Mouse (Mus musculus): ENCODE measurements around the gene Rhebl1. TPM values are rescaled to one million over a fixed set of nuclear protein-coding genes. Genes with fewer than 3 reads are reported as not detected.

Rhebl1 gene
- polyA plus RNA-seq, 1 experiment: 9.8 TPM

GRCm38 (mm10) chr15:98834059-98834458, 60.3 kb downstream of the Rhebl1 start:
- no peak overlapping the region for H3K27ac ChIP-seq (ENCODE audit: control insufficient read depth, insufficient read depth, low read depth, low read length, poor library complexity)

GRCm38 (mm10) chr15:98833281-98833680, 61.1 kb downstream of the Rhebl1 start:
- TF ChIP-seq POLR2A (IDR thresholded peaks at IDR 0.05; ENCODE audit: borderline replicate concordance, control insufficient read depth, low read depth, low read length): no peak
- TF ChIP-seq CTCF (IDR thresholded peaks at IDR 0.05; ENCODE audit: control insufficient read depth, insufficient read depth, low read length): no peak
- WGBS: 84% methylated on average over 11 of the region's 11 CpGs
- Histone ChIP-seq H3K27ac (ENCODE audit: control insufficient read depth, insufficient read depth, low read depth, low read length, poor library complexity) (no peak overlapping the region), H3K4me1 (ENCODE audit: control insufficient read depth, insufficient read depth, low read length) (peaks cover 2% of the 10 kb centered on the region), H3K4me3 (replicated peaks; ENCODE audit: control insufficient read depth, low read depth, low read length) (no peak overlapping the region)

More at GRCm38 (mm10) chr15:98834059-98834458, 60.3 kb downstream of the Rhebl1 start:
- Histone ChIP-seq H3K4me1 (ENCODE audit: control insufficient read depth, insufficient read depth, low read length) (peaks cover 4% of the 10 kb centered on the region), H3K4me3 (replicated peaks; ENCODE audit: control insufficient read depth, low read depth, low read length) (no peak overlapping the region)
- no peak for TF ChIP-seq POLR2A (IDR thresholded peaks at IDR 0.05; ENCODE audit: borderline replicate concordance, control insufficient read depth, low read depth, low read length)
- TF ChIP-seq CTCF (IDR thresholded peaks at IDR 0.05; ENCODE audit: control insufficient read depth, insufficient read depth, low read length): no peak
- WGBS: 87% methylated on average over 13 of the region's 13 CpGs

- 8% methylated on average over 12 of the region's 12 CpGs for WGBS
- no peak for TF ChIP-seq POLR2A (IDR thresholded peaks at IDR 0.05; ENCODE audit: borderline replicate concordance, control insufficient read depth, low read depth, low read length)
- TF ChIP-seq CTCF (IDR thresholded peaks at IDR 0.05; ENCODE audit: control insufficient read depth, insufficient read depth, low read length): peak; percentile 36; the same call in 1 of the 2 replicates
- Histone ChIP-seq H3K27ac (ENCODE audit: control insufficient read depth, insufficient read depth, low read depth, low read length, poor library complexity) (peak overlapping the region; percentile 90), H3K4me1 (ENCODE audit: control insufficient read depth, insufficient read depth, low read length) (peaks cover 2% of the 10 kb centered on the region), H3K4me3 (replicated peaks; ENCODE audit: control insufficient read depth, low read depth, low read length) (peak overlapping the region; percentile 35)
These were observed 61.9 kb downstream of the Rhebl1 start for GRCm38 (mm10) chr15:98832161-98833058.

GRCm38 (mm10) chr15:98831684-98832035, 62.7 kb downstream of the Rhebl1 start:
- no peak for TF ChIP-seq CTCF (IDR thresholded peaks at IDR 0.05; ENCODE audit: control insufficient read depth, insufficient read depth, low read length)
- TF ChIP-seq POLR2A (IDR thresholded peaks at IDR 0.05; ENCODE audit: borderline replicate concordance, control insufficient read depth, low read depth, low read length): no peak

GRCm38 (mm10) chr15:98830736-98831683, 63.3 kb downstream of the Rhebl1 start, which contains the start of gene Prkag1:
Prkag1 (minus strand) TSS chr15:98831521.
- Histone ChIP-seq H3K4me3 (replicated peaks; ENCODE audit: control insufficient read depth, low read depth, low read length) (peak within 1 kb of the TSS; percentile 90), H3K4me1 (ENCODE audit: control insufficient read depth, insufficient read depth, low read length) (peaks cover 2% of the 10 kb centered on the region), H3K27ac (ENCODE audit: control insufficient read depth, insufficient read depth, low read depth, low read length, poor library complexity) (peak within 1 kb of the TSS; percentile 90)
- WGBS: under 1% methylated on average over 65 of the region's 66 CpGs
- TF ChIP-seq CTCF (IDR thresholded peaks at IDR 0.05; ENCODE audit: control insufficient read depth, insufficient read depth, low read length) (peak; percentile 37; the same call in 1 of the 2 replicates), POLR2A (IDR thresholded peaks at IDR 0.05; ENCODE audit: borderline replicate concordance, control insufficient read depth, low read depth, low read length) (peak; percentile 68; the same call in 1 of the 2 replicates)

More at GRCm38 (mm10) chr15:98831684-98832035, 62.7 kb downstream of the Rhebl1 start:
- Histone ChIP-seq H3K27ac (ENCODE audit: control insufficient read depth, insufficient read depth, low read depth, low read length, poor library complexity) (peak overlapping the region; percentile 88), H3K4me1 (ENCODE audit: control insufficient read depth, insufficient read depth, low read length) (peaks cover 2% of the 10 kb centered on the region), H3K4me3 (replicated peaks; ENCODE audit: control insufficient read depth, low read depth, low read length) (peak overlapping the region; percentile 49)
- under 1% methylated on average over 9 of the region's 9 CpGs for WGBS

Other genes starting within 250 kb of the Rhebl1 start
- gene Ddx23, start 231.6 kb downstream of the Rhebl1 start, polyA plus RNA-seq (2011; ENCODE audit: insufficient read depth, insufficient read length, low replicate concordance, missing spikeins): 52.3 and 81.0 TPM in 2 replicates
- gene Rnd1, start 217.1 kb downstream of the Rhebl1 start, polyA plus RNA-seq (2011; ENCODE audit: insufficient read depth, insufficient read length, low replicate concordance, missing spikeins): 1.8 and 2.3 TPM in 2 replicates
- gene Ccdc65, start 186.3 kb downstream of the Rhebl1 start, polyA plus RNA-seq (2011; ENCODE audit: insufficient read depth, insufficient read length, low replicate concordance, missing spikeins): not detected in 2 replicates
- gene Fkbp11, start 166.3 kb downstream of the Rhebl1 start, polyA plus RNA-seq (2011; ENCODE audit: insufficient read depth, insufficient read length, low replicate concordance, missing spikeins): 0.74 TPM in 1 of 2 replicates, not detected in the other
- 11.0 and 19.8 TPM in 2 replicates for gene Arf3, start 131.3 kb downstream of the Rhebl1 start, polyA plus RNA-seq (2011; ENCODE audit: insufficient read depth, insufficient read length, low replicate concordance, missing spikeins)
- gene Wnt10b, start 116.4 kb downstream of the Rhebl1 start, polyA plus RNA-seq (2011; ENCODE audit: insufficient read depth, insufficient read length, low replicate concordance, missing spikeins): 1.1 and 1.4 TPM in 2 replicates
- gene Wnt1, start 104.7 kb downstream of the Rhebl1 start, polyA plus RNA-seq (2011; ENCODE audit: insufficient read depth, insufficient read length, low replicate concordance, missing spikeins): not detected in 2 replicates
- gene Ddn, start 85.0 kb downstream of the Rhebl1 start, polyA plus RNA-seq (2011; ENCODE audit: insufficient read depth, insufficient read length, low replicate concordance, missing spikeins): 0.25 TPM in 1 of 2 replicates, not detected in the other
- gene Prkag1, start 63.0 kb downstream of the Rhebl1 start, polyA plus RNA-seq (2011; ENCODE audit: insufficient read depth, insufficient read length, low replicate concordance, missing spikeins): 64.8 and 107 TPM in 2 replicates
- 67.1 and 105 TPM in 2 replicates for gene Kmt2d, start 23.3 kb downstream of the Rhebl1 start, polyA plus RNA-seq (2011; ENCODE audit: insufficient read depth, insufficient read length, low replicate concordance, missing spikeins)
- gene Dhh, start 4.0 kb upstream of the Rhebl1 start, polyA plus RNA-seq (2011; ENCODE audit: insufficient read depth, insufficient read length, low replicate concordance, missing spikeins): 0.60 TPM in 1 of 2 replicates, not detected in the other
- 32.7 and 73.3 TPM in 2 replicates for gene Lmbr1l, start 23.7 kb upstream of the Rhebl1 start, polyA plus RNA-seq (2011; ENCODE audit: insufficient read depth, insufficient read length, low replicate concordance, missing spikeins)
- 812 and 942 TPM in 2 replicates for gene Tuba1b, start 40.0 kb upstream of the Rhebl1 start, polyA plus RNA-seq (2011; ENCODE audit: insufficient read depth, insufficient read length, low replicate concordance, missing spikeins)
- gene Gm49450, start 59.0 kb upstream of the Rhebl1 start, polyA plus RNA-seq (2011; ENCODE audit: insufficient read depth, insufficient read length, low replicate concordance, missing spikeins): not detected in 2 replicates
- 22.2 and 97.6 TPM in 2 replicates for gene Tuba1a, start 59.2 kb upstream of the Rhebl1 start, polyA plus RNA-seq (2011; ENCODE audit: insufficient read depth, insufficient read length, low replicate concordance, missing spikeins)
- gene Tuba1c, start 135.4 kb upstream of the Rhebl1 start, polyA plus RNA-seq (2011; ENCODE audit: insufficient read depth, insufficient read length, low replicate concordance, missing spikeins): 168 and 176 TPM in 2 replicates
- gene Prph, start 160.6 kb upstream of the Rhebl1 start, polyA plus RNA-seq (2011; ENCODE audit: insufficient read depth, insufficient read length, low replicate concordance, missing spikeins): not detected in 2 replicates
- 94.5 and 103 TPM in 2 replicates for gene Troap, start 180.0 kb upstream of the Rhebl1 start, polyA plus RNA-seq (2011; ENCODE audit: insufficient read depth, insufficient read length, low replicate concordance, missing spikeins)
- 0.66 and 2.4 TPM in 2 replicates for gene C1ql4, start 193.3 kb upstream of the Rhebl1 start, polyA plus RNA-seq (2011; ENCODE audit: insufficient read depth, insufficient read length, low replicate concordance, missing spikeins)
- gene Dnajc22, start 198.6 kb upstream of the Rhebl1 start, polyA plus RNA-seq (2011; ENCODE audit: insufficient read depth, insufficient read length, low replicate concordance, missing spikeins): 1.6 TPM in 1 of 2 replicates, not detected in the other
- 0.52 and 2.5 TPM in 2 replicates for gene Spats2, start 231.4 kb upstream of the Rhebl1 start, polyA plus RNA-seq (2011; ENCODE audit: insufficient read depth, insufficient read length, low replicate concordance, missing spikeins)

Data from bone marrow, adult 2 months (tissue).